Mouse (Mus musculus) thymus, adult 2 months (tissue): Measurements from ENCODE around the gene Aptx. TPM values are rescaled to one million over a fixed set of nuclear protein-coding genes. Genes with fewer than 3 reads are reported as not detected.

ENCODE experiments used
- DNase-seq: peaks from one replicate; pipeline ENCODE4 v3.0.0; 2021
- H3K27ac ChIP-seq: fragments of 200-500 bp; 2 replicates; pipeline ENCODE4 v1.5.1; 2012; ENCODE audit warnings: low read length, control low read depth; ENCODE audit not compliant: control insufficient read depth, insufficient read depth
- H3K27me3 ChIP-seq: fragments of 200-500 bp; 2 replicates; pipeline ENCODE4 v1.6.1; 2012; ENCODE audit warnings: mild to moderate bottlenecking, low read length, moderate library complexity, mixed read lengths; ENCODE audit not compliant: control insufficient read depth, insufficient read depth
- H3K36me3 ChIP-seq: fragments of 200-500 bp; 2 replicates; pipeline ENCODE4 v1.6.1; 2012; ENCODE audit warnings: mild to moderate bottlenecking, low read length, moderate library complexity; ENCODE audit not compliant: control insufficient read depth, insufficient read depth
- H3K4me1 ChIP-seq: fragments of 200-500 bp; replicated peaks from 2 replicates; pipeline ENCODE4 v1.6.1; 2012; ENCODE audit warnings: low read length; ENCODE audit not compliant: control insufficient read depth, insufficient read depth
- H3K4me3 ChIP-seq: fragments of 200-500 bp; 2 replicates; pipeline ENCODE4 v1.5.1; 2012; ENCODE audit warnings: mild to moderate bottlenecking, low read length, control low read depth, moderate library complexity; ENCODE audit not compliant: control insufficient read depth, insufficient read depth
- CTCF ChIP-seq: fragments of 200-500 bp; IDR thresholded peaks from 2 replicates; pipeline ENCODE4 v1.5.1; 2012; ENCODE audit warnings: mild to moderate bottlenecking, control low read depth, low read length, moderate library complexity, borderline replicate concordance; ENCODE audit not compliant: control insufficient read depth, poor library complexity, insufficient read depth; ENCODE audit errors: extremely low read depth
- POLR2A ChIP-seq: fragments of 200-500 bp; IDR thresholded peaks from 2 replicates; pipeline ENCODE4 v1.6.1; 2012; ENCODE audit warnings: mild to moderate bottlenecking, low read length, control low read depth, moderate library complexity; ENCODE audit not compliant: control insufficient read depth, poor library complexity, insufficient read depth; ENCODE audit errors: extremely low read depth
- WGBS: fragments of 180-500 bp; shearing (Covaris S2); methylation state at CpG from one replicate; pipeline ENCODE4 v1.1.7; 2018; 5-methylcytosine and 5-hydroxymethylcytosine counted together
- polyA plus RNA-seq: library from polyadenylated mRNA; depleted of rRNA; stranded (reverse); fragments of >200 nt; gene quantifications from 2 replicates; pipeline ENCODE4 v1.2.3, GENCODE M21; 2012

Gene Aptx
- polyA plus RNA-seq, 1 experiment, result 9.1 TPM

GRCm38 (mm10) chr4:40677132-40677531, 25.9 kb downstream of the Aptx start:
- Histone ChIP-seq H3K27me3 (no peaks in the 10 kb centered on the region), H3K4me1 (no peaks in the 10 kb centered on the region), H3K27ac (no peak overlapping the region), H3K36me3 (no peaks in the 10 kb centered on the region), H3K4me3 (no peak overlapping the region)
- no peak for TF ChIP-seq POLR2A
- no peak for TF ChIP-seq CTCF
- 46% methylated on average over 5 of the region's 5 CpGs for WGBS
- no peak for DNase-seq

- Histone ChIP-seq H3K36me3 (no peaks in the 10 kb centered on the region), H3K4me1 (no peaks in the 10 kb centered on the region), H3K27ac (no peak overlapping the region), H3K27me3 (no peaks in the 10 kb centered on the region), H3K4me3 (no peak overlapping the region)
- DNase-seq, result no peak
- no peak for TF ChIP-seq POLR2A
- TF ChIP-seq CTCF, result no peak
- WGBS, result 30% methylated on average over 14 of the region's 14 CpGs
Measured at GRCm38 (mm10) chr4:40676338-40676737, 26.7 kb downstream of the Aptx start.

GRCm38 (mm10) chr4:40673526-40673925, 29.5 kb downstream of the Aptx start:
- TF ChIP-seq POLR2A, result no peak
- no peak for TF ChIP-seq CTCF
- H3K27me3 ChIP-seq, result no peaks in the 10 kb centered on the region
- no peak overlapping the region for H3K27ac ChIP-seq
- H3K4me3 ChIP-seq, result no peak overlapping the region
- no peaks in the 10 kb centered on the region for H3K36me3 ChIP-seq
- H3K4me1 ChIP-seq, result no peaks in the 10 kb centered on the region
- no peak for DNase-seq
- 95% methylated on average over 5 of the region's 5 CpGs for WGBS

GRCm38 (mm10) chr4:40666237-40667012, 36.6 kb downstream of the Aptx start:
- Histone ChIP-seq H3K4me3 (no peak overlapping the region), H3K36me3 (no peaks in the 10 kb centered on the region), H3K27ac (no peak overlapping the region), H3K4me1 (no peaks in the 10 kb centered on the region), H3K27me3 (no peaks in the 10 kb centered on the region)
- no peak for DNase-seq
- 55% methylated on average over 9 of the region's 9 CpGs for WGBS
- TF ChIP-seq CTCF, result no peak

- no peak for DNase-seq
- H3K4me1 ChIP-seq, result no peaks in the 10 kb centered on the region
- TF ChIP-seq CTCF, result no peak
- no peak for TF ChIP-seq POLR2A
- WGBS, result 92% methylated on average over 2 of the region's 2 CpGs
- no peaks in the 10 kb centered on the region for H3K27me3 ChIP-seq
- H3K4me3 ChIP-seq, result no peak overlapping the region
- H3K27ac ChIP-seq, result no peak overlapping the region
- no peaks in the 10 kb centered on the region for H3K36me3 ChIP-seq
Measured at GRCm38 (mm10) chr4:40651055-40651454, 51.9 kb downstream of the Aptx start.

- WGBS, result 73% methylated on average over 5 of the region's 5 CpGs
- no peaks in the 10 kb centered on the region for H3K4me1 ChIP-seq
- no peak for TF ChIP-seq POLR2A
- TF ChIP-seq CTCF, result no peak
- no peak overlapping the region for H3K4me3 ChIP-seq
- H3K27ac ChIP-seq, result no peak overlapping the region
- H3K36me3 ChIP-seq, result no peaks in the 10 kb centered on the region
- no peaks in the 10 kb centered on the region for H3K27me3 ChIP-seq
- DNase-seq, result no peak
Measured at GRCm38 (mm10) chr4:40649111-40649510, 53.9 kb downstream of the Aptx start.

- Histone ChIP-seq H3K4me3 (no peak overlapping the region), H3K4me1 (no peaks in the 10 kb centered on the region), H3K36me3 (no peaks in the 10 kb centered on the region), H3K27ac (no peak overlapping the region), H3K27me3 (no peaks in the 10 kb centered on the region)
- WGBS, result 65% methylated on average over 5 of the region's 5 CpGs
- no peak for TF ChIP-seq CTCF
- TF ChIP-seq POLR2A, result no peak
- DNase-seq, result no peak
Measured at GRCm38 (mm10) chr4:40643567-40643966, 59.4 kb downstream of the Aptx start.
